Mouse (Mus musculus): ENCODE results near the gene Nup214. TPM values are rescaled to one million over a fixed set of nuclear protein-coding genes. Genes with fewer than 3 reads are reported as not detected.

Gene Nup214
- polyA plus RNA-seq, 1 experiment from 2014 or later: 86.7 TPM

GRCm38 (mm10) chr2:32094001-32094707, 119.9 kb downstream of the Nup214 start:
- Histone ChIP-seq H3K9me3 (no peaks in the 10 kb centered on the region), H3K4me1 (peaks cover 4% of the 10 kb centered on the region; the same call in 1 of the 2 replicates), H3K27me3 (peaks cover 4% of the 10 kb centered on the region; the same call in 1 of the 2 replicates), H3K4me3 (no peak overlapping the region), H3K27ac (no peak overlapping the region), H3K4me2 (no peak overlapping the region), H3K36me3 (no peaks in the 10 kb centered on the region), H3K9ac (no peak overlapping the region)
- no peak for ATAC-seq (ENCODE audit: borderline replicate concordance, extremely low read depth, low FRiP score, low TSS enrichment)
- 82% methylated on average over 7 of the region's 7 CpGs for WGBS

GRCm38 (mm10) chr2:32095351-32096121, 121.3 kb downstream of the Nup214 start, which contains the start of gene Plpp7:
Gene Plpp7, plus strand, starts transcription at chr2:32095528.
- ATAC-seq (ENCODE audit: borderline replicate concordance, extremely low read depth, low FRiP score, low TSS enrichment): peak; percentile 59; the same call in 1 of the 2 replicates
- Histone ChIP-seq H3K9me3 (no peaks in the 10 kb centered on the region), H3K4me2 (peak within 1 kb of the TSS; percentile 51), H3K36me3 (no peaks in the 10 kb centered on the region), H3K9ac (peak within 1 kb of the TSS; percentile 40), H3K4me3 (peak within 1 kb of the TSS; percentile 33), H3K4me1 (peaks cover 3% of the 10 kb centered on the region; the same call in 1 of the 2 replicates), H3K27me3 (no peaks in the 10 kb centered on the region), H3K27ac (no peak within 1 kb of the TSS)
- 46% methylated on average over 22 of the region's 22 CpGs for WGBS

GRCm38 (mm10) chr2:32096122-32096420, 121.8 kb downstream of the Nup214 start:
- Histone ChIP-seq H3K4me2 (peak overlapping the region; percentile 51), H3K36me3 (no peaks in the 10 kb centered on the region), H3K27me3 (no peaks in the 10 kb centered on the region), H3K9me3 (no peaks in the 10 kb centered on the region), H3K27ac (no peak overlapping the region), H3K9ac (0 out of 2 replicates have a peak overlapping the region, but pooled peaks have one; percentile 40), H3K4me1 (peaks cover 3% of the 10 kb centered on the region; the same call in 1 of the 2 replicates), H3K4me3 (peak overlapping the region; percentile 33)
- ATAC-seq (ENCODE audit: borderline replicate concordance, extremely low read depth, low FRiP score, low TSS enrichment): peak; percentile 27; the same call in 1 of the 2 replicates
- WGBS: 84% methylated on average over 10 of the region's 10 CpGs

- 52% methylated on average over 5 of the region's 5 CpGs for WGBS
- H3K9ac ChIP-seq: no peak overlapping the region
- H3K4me2 ChIP-seq: no peak overlapping the region
- H3K27me3 ChIP-seq: no peaks in the 10 kb centered on the region
- ATAC-seq (ENCODE audit: borderline replicate concordance, extremely low read depth, low FRiP score, low TSS enrichment): no peak
- no peak overlapping the region for H3K27ac ChIP-seq
- H3K4me3 ChIP-seq: no peak overlapping the region
- no peaks in the 10 kb centered on the region for H3K9me3 ChIP-seq
- H3K36me3 ChIP-seq: no peaks in the 10 kb centered on the region
- no peaks in the 10 kb centered on the region for H3K4me1 ChIP-seq
Measured at GRCm38 (mm10) chr2:32102944-32103343, 128.7 kb downstream of the Nup214 start.

GRCm38 (mm10) chr2:32103557-32103956, 129.3 kb downstream of the Nup214 start:
- no peak overlapping the region for H3K27ac ChIP-seq
- no peaks in the 10 kb centered on the region for H3K4me1 ChIP-seq
- H3K4me3 ChIP-seq: no peak overlapping the region
- H3K4me2 ChIP-seq: no peak overlapping the region
- WGBS: 63% methylated on average over 7 of the region's 7 CpGs
- H3K9me3 ChIP-seq: no peaks in the 10 kb centered on the region
- ATAC-seq (ENCODE audit: borderline replicate concordance, extremely low read depth, low FRiP score, low TSS enrichment): no peak
- H3K9ac ChIP-seq: no peak overlapping the region
- H3K36me3 ChIP-seq: no peaks in the 10 kb centered on the region
- no peaks in the 10 kb centered on the region for H3K27me3 ChIP-seq

Small RNA genes within 50 kb of the gene (microRNA-seq; reads per million reads assigned to microRNA genes)
- gene Mir7674: 0.56 reads per million

Other genes with a start within 250 kb of the Nup214 start
- gene Qrfp, start 163.9 kb upstream of the Nup214 start, polyA plus RNA-seq (2015; fragmentation: Nextera tagmentation; extraction: Ambion mirVana): 0.05 and 0.14 TPM in 2 replicates
- 0.03 TPM in 1 of 2 replicates, not detected in the other for gene Fibcd1, start 128.4 kb upstream of the Nup214 start, polyA plus RNA-seq (2015; fragmentation: Nextera tagmentation; extraction: Ambion mirVana)
- gene Lamc3, start 87.1 kb upstream of the Nup214 start, polyA plus RNA-seq (2015; fragmentation: Nextera tagmentation; extraction: Ambion mirVana): 1.2 and 1.6 TPM in 2 replicates
- gene Aif1l, start 24.3 kb upstream of the Nup214 start, polyA plus RNA-seq (2015; fragmentation: Nextera tagmentation; extraction: Ambion mirVana): 32.4 and 36.1 TPM in 2 replicates
- gene Fam78a, start 110.4 kb downstream of the Nup214 start, polyA plus RNA-seq (2015; fragmentation: Nextera tagmentation; extraction: Ambion mirVana): 4.6 and 5.8 TPM in 2 replicates
- 3.9 and 4.2 TPM in 2 replicates for gene Plpp7, start 121.1 kb downstream of the Nup214 start, polyA plus RNA-seq (2015; fragmentation: Nextera tagmentation; extraction: Ambion mirVana)
- 49.5 and 51.7 TPM in 2 replicates for gene Prrc2b, start 176.6 kb downstream of the Nup214 start, polyA plus RNA-seq (2015; fragmentation: Nextera tagmentation; extraction: Ambion mirVana)